Mouse (Mus musculus) C2C12 (cell line): ENCODE measurements around the gene Tsacc.

ENCODE experiments used
- CTCF ChIP-seq: IDR thresholded peaks from one replicate; pipeline ENCODE4 v1.5.1; 2011; ENCODE audit not compliant: control insufficient read depth, insufficient read depth, insufficient read length
- MAX ChIP-seq: IDR thresholded peaks from one replicate; pipeline ENCODE4 v1.6.1; 2011; ENCODE audit warnings: mild to moderate bottlenecking, control low read depth

DNA sequence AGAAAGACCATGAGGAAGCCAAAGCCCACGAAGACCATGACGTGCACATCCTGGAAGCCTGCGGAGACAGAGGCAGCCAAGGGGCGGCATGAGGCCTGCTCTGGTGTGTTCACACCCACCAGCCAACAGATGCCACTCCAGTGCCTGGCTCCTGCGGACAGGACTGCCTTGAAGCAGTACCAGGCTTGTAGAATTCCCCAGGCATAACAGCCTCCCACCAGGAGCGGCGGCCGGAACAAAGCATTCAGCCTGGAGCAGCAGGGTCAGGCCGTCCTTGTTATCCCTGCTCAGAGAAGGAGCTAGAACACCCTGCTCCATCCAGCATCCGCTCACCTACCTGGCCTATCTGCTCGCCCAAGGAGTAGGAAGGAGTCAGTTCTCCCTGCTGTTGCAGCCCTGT, 48.4 kb downstream of the Tsacc start:
- TF ChIP-seq CTCF = no peak
- no peak for TF ChIP-seq MAX
